Mouse (Mus musculus): ENCODE measurements around the gene Tbce. TPM values are rescaled to one million over a fixed set of nuclear protein-coding genes. Genes with fewer than 3 reads are reported as not detected.
A peak's percentile ranks its signal among the peaks of the same experiment; 100 is the strongest.
"Not testable (repeated sequence)": the region's sequence is repeated elsewhere in the genome, so short reads cannot be mapped to it uniquely, and the experiment has no call there.

Tbce gene
- polyA plus RNA-seq, 1 experiment from 2014 or later = 69.1 TPM

GRCm38 (mm10) chr13:14040186-14040585, 748 bp upstream of the Tbce start:
- H3K27me3 ChIP-seq (ENCODE audit: control insufficient read depth, insufficient read depth, low read length) = no peaks in the 10 kb centered on the region
- H3K27ac ChIP-seq (ENCODE audit: low read depth, low read length) = no peak overlapping the region
- no peak for DNase-seq (ENCODE audit: low spot score)
- peak overlapping the region; percentile 67 for H3K4me3 ChIP-seq (ENCODE audit: low read depth, low read length)
- ATAC-seq (ENCODE audit: insufficient read depth, low FRiP score, low TSS enrichment) = no peak
- H3K4me1 ChIP-seq (ENCODE audit: control insufficient read depth, insufficient read depth, low read length) = no peaks in the 10 kb centered on the region
- no peaks in the 10 kb centered on the region for H3K36me3 ChIP-seq (ENCODE audit: control insufficient read depth, insufficient read depth, low read length)
- no peak overlapping the region for H3K9ac ChIP-seq (ENCODE audit: low read length)
- H3K4me2 ChIP-seq (ENCODE audit: low read depth) = peak overlapping the region; percentile 82
- no peaks in the 10 kb centered on the region for H3K9me3 ChIP-seq (ENCODE audit: control insufficient read depth, low read length)
- WGBS = 47% methylated on average over 5 of the region's 5 CpGs

GRCm38 (mm10) chr13:14038911-14039291, 537 bp downstream of the Tbce start:
- Histone ChIP-seq H3K9ac (ENCODE audit: low read length) (peak overlapping the region; percentile 87), H3K27me3 (ENCODE audit: control insufficient read depth, insufficient read depth, low read length) (no peaks in the 10 kb centered on the region), H3K36me3 (ENCODE audit: control insufficient read depth, insufficient read depth, low read length) (no peaks in the 10 kb centered on the region), H3K9me3 (ENCODE audit: control insufficient read depth, low read length) (no peaks in the 10 kb centered on the region), H3K27ac (ENCODE audit: low read depth, low read length) (no peak overlapping the region; the same call in 1 of the 2 replicates), H3K4me2 (ENCODE audit: low read depth) (peak overlapping the region; percentile 82), H3K4me1 (ENCODE audit: control insufficient read depth, insufficient read depth, low read length) (no peaks in the 10 kb centered on the region), H3K4me3 (ENCODE audit: low read depth, low read length) (peak overlapping the region; percentile 67)
- peak; percentile 49 for ATAC-seq (ENCODE audit: insufficient read depth, low FRiP score, low TSS enrichment)
- 4% methylated on average over 7 of the region's 8 CpGs for WGBS
- DNase-seq (ENCODE audit: low spot score) = no peak

GRCm38 (mm10) chr13:14035875-14036630, 3.4 kb downstream of the Tbce start:
- Histone ChIP-seq H3K4me1 (ENCODE audit: control insufficient read depth, insufficient read depth, low read length) (no peaks in the 10 kb centered on the region), H3K27me3 (ENCODE audit: control insufficient read depth, insufficient read depth, low read length) (no peaks in the 10 kb centered on the region), H3K27ac (ENCODE audit: low read depth, low read length) (no peak overlapping the region), H3K36me3 (ENCODE audit: control insufficient read depth, insufficient read depth, low read length) (no peaks in the 10 kb centered on the region), H3K9me3 (ENCODE audit: control insufficient read depth, low read length) (no peaks in the 10 kb centered on the region), H3K4me2 (ENCODE audit: low read depth) (no peak overlapping the region), H3K4me3 (ENCODE audit: low read depth, low read length) (no peak overlapping the region), H3K9ac (ENCODE audit: low read length) (no peak overlapping the region)
- 91% methylated on average over 11 of the region's 11 CpGs for WGBS
- DNase-seq (ENCODE audit: low spot score) = no peak
- no peak for ATAC-seq (ENCODE audit: insufficient read depth, low FRiP score, low TSS enrichment)

GRCm38 (mm10) chr13:14035352-14035751, 4.1 kb downstream of the Tbce start:
- not testable (repeated sequence) for H3K9me3 ChIP-seq (ENCODE audit: control insufficient read depth, low read length); H3K27ac ChIP-seq (ENCODE audit: low read depth, low read length); H3K36me3 ChIP-seq (ENCODE audit: control insufficient read depth, insufficient read depth, low read length); DNase-seq (ENCODE audit: low spot score); H3K9ac ChIP-seq (ENCODE audit: low read length); H3K27me3 ChIP-seq (ENCODE audit: control insufficient read depth, insufficient read depth, low read length); H3K4me3 ChIP-seq (ENCODE audit: low read depth, low read length); H3K4me2 ChIP-seq (ENCODE audit: low read depth); ATAC-seq (ENCODE audit: insufficient read depth, low FRiP score, low TSS enrichment); H3K4me1 ChIP-seq (ENCODE audit: control insufficient read depth, insufficient read depth, low read length)
- 93% methylated on average over 3 of the region's 3 CpGs for WGBS

GRCm38 (mm10) chr13:14034073-14034348, 5.4 kb downstream of the Tbce start:
- Histone ChIP-seq H3K4me2 (ENCODE audit: low read depth) (no peak overlapping the region), H3K9ac (ENCODE audit: low read length) (no peak overlapping the region), H3K4me1 (ENCODE audit: control insufficient read depth, insufficient read depth, low read length) (no peaks in the 10 kb centered on the region), H3K9me3 (ENCODE audit: control insufficient read depth, low read length) (no peaks in the 10 kb centered on the region), H3K4me3 (ENCODE audit: low read depth, low read length) (no peak overlapping the region), H3K27me3 (ENCODE audit: control insufficient read depth, insufficient read depth, low read length) (no peaks in the 10 kb centered on the region), H3K36me3 (ENCODE audit: control insufficient read depth, insufficient read depth, low read length) (no peaks in the 10 kb centered on the region), H3K27ac (ENCODE audit: low read depth, low read length) (no peak overlapping the region)
- ATAC-seq (ENCODE audit: insufficient read depth, low FRiP score, low TSS enrichment) = no peak
- no peak for DNase-seq (ENCODE audit: low spot score)

- no peak overlapping the region for H3K27ac ChIP-seq (ENCODE audit: low read depth, low read length)
- DNase-seq (ENCODE audit: low spot score) (no peak), ATAC-seq (ENCODE audit: insufficient read depth, low FRiP score, low TSS enrichment) (no peak)
- H3K4me2 ChIP-seq (ENCODE audit: low read depth) = no peak overlapping the region
- H3K4me3 ChIP-seq (ENCODE audit: low read depth, low read length) = no peak overlapping the region
- H3K36me3 ChIP-seq (ENCODE audit: control insufficient read depth, insufficient read depth, low read length) = no peaks in the 10 kb centered on the region
- 92% methylated on average over 5 of the region's 5 CpGs for WGBS
- H3K27me3 ChIP-seq (ENCODE audit: control insufficient read depth, insufficient read depth, low read length) = no peaks in the 10 kb centered on the region
- no peak overlapping the region for H3K9ac ChIP-seq (ENCODE audit: low read length)
- H3K4me1 ChIP-seq (ENCODE audit: control insufficient read depth, insufficient read depth, low read length) = no peaks in the 10 kb centered on the region
- no peaks in the 10 kb centered on the region for H3K9me3 ChIP-seq (ENCODE audit: control insufficient read depth, low read length)
Measured at GRCm38 (mm10) chr13:14033309-14034072, 5.9 kb downstream of the Tbce start.

GRCm38 (mm10) chr13:14026154-14026820, 13.2 kb downstream of the Tbce start:
- Histone ChIP-seq H3K9me3 (ENCODE audit: control insufficient read depth, low read length) (no peaks in the 10 kb centered on the region), H3K4me3 (ENCODE audit: low read depth, low read length) (no peak overlapping the region), H3K9ac (ENCODE audit: low read length) (no peak overlapping the region), H3K36me3 (ENCODE audit: control insufficient read depth, insufficient read depth, low read length) (no peaks in the 10 kb centered on the region; the same call in 1 of the 2 replicates), H3K4me2 (ENCODE audit: low read depth) (no peak overlapping the region), H3K4me1 (ENCODE audit: control insufficient read depth, insufficient read depth, low read length) (no peaks in the 10 kb centered on the region), H3K27ac (ENCODE audit: low read depth, low read length) (no peak overlapping the region), H3K27me3 (ENCODE audit: control insufficient read depth, insufficient read depth, low read length) (no peaks in the 10 kb centered on the region)
- ATAC-seq (ENCODE audit: insufficient read depth, low FRiP score, low TSS enrichment) (no peak), DNase-seq (ENCODE audit: low spot score) (no peak)
- WGBS = 96% methylated on average over 6 of the region's 6 CpGs

- H3K9me3 ChIP-seq (ENCODE audit: control insufficient read depth, low read length) = no peaks in the 10 kb centered on the region
- H3K27me3 ChIP-seq (ENCODE audit: control insufficient read depth, insufficient read depth, low read length) = no peaks in the 10 kb centered on the region
- H3K4me2 ChIP-seq (ENCODE audit: low read depth) = no peak overlapping the region
- no peak overlapping the region for H3K27ac ChIP-seq (ENCODE audit: low read depth, low read length)
- no peak overlapping the region for H3K9ac ChIP-seq (ENCODE audit: low read length)
- H3K4me3 ChIP-seq (ENCODE audit: low read depth, low read length) = no peak overlapping the region
- DNase-seq (ENCODE audit: low spot score) = no peak
- WGBS = 96% methylated on average over 6 of the region's 6 CpGs
- H3K4me1 ChIP-seq (ENCODE audit: control insufficient read depth, insufficient read depth, low read length) = no peaks in the 10 kb centered on the region
- H3K36me3 ChIP-seq (ENCODE audit: control insufficient read depth, insufficient read depth, low read length) = no peaks in the 10 kb centered on the region; the same call in 1 of the 2 replicates
- no peak for ATAC-seq (ENCODE audit: insufficient read depth, low FRiP score, low TSS enrichment)
Measured at GRCm38 (mm10) chr13:14025554-14025953, 13.9 kb downstream of the Tbce start.
